Mouse (Mus musculus): Measurements from ENCODE around the gene Cpeb1.

DNA sequence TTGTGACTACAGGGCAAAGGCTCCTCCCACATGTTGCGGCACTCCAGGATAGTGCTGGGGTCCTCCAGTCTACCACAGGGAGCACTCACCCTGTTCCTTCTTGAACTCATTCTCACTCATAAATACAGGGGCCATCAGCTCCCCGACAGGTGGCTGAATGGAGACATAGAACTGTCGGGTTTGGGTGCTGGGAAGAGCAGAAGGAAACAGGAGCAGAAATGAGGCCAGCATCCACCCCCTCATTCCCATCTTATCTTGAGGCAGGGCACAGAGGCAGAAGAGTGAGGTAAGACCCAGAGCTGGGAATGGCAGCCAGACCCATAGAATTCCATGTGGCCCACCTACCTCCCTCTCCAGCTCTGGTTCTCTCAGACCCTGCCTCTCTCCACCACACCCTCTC lies 7.5 kb upstream of the Cpeb1 start:
- no peak for TF ChIP-seq POLR2A (IDR thresholded peaks at IDR 0.05; ENCODE audit: borderline replicate concordance, extremely low read depth, low read depth, low read length)
- no peak for TF ChIP-seq CTCF (IDR thresholded peaks at IDR 0.05; ENCODE audit: insufficient read depth, low read length)
